Mouse (Mus musculus) stomach, postnatal 0 days (tissue): Measurements from ENCODE around the gene Tapt1. TPM values are rescaled to one million over a fixed set of nuclear protein-coding genes. Genes with fewer than 3 reads are reported as not detected.

Experiments used
- ATAC-seq: fragments of 200-750 bp; cut with Nextera tagmentation; 2 replicates; pipeline ENCODE4 v1.8.0; 2017; ENCODE audit not compliant: low FRiP score, low TSS enrichment
- DNase-seq: peaks from one replicate; pipeline ENCODE4 v3.0.0-alpha.2; 2016; ENCODE audit warnings: low spot score
- H3K27ac ChIP-seq: fragments of 300-500 bp; sonication (generic); replicated peaks from 2 replicates; pipeline ENCODE4 v1.5.1; 2014; ENCODE audit warnings: mild to moderate bottlenecking, control low read depth
- H3K27me3 ChIP-seq: fragments of 300-500 bp; sonication (generic); 2 replicates; pipeline ENCODE4 v1.6.1; 2014; ENCODE audit warnings: low read length; ENCODE audit not compliant: control insufficient read depth, insufficient read depth
- H3K36me3 ChIP-seq: fragments of 300-500 bp; sonication (generic); 2 replicates; pipeline ENCODE4 v1.6.1; 2014; ENCODE audit warnings: low read length, mixed read lengths; ENCODE audit not compliant: control insufficient read depth, insufficient read depth
- H3K4me1 ChIP-seq: fragments of 300-500 bp; sonication (generic); replicated peaks from 2 replicates; pipeline ENCODE4 v1.6.1; 2014; ENCODE audit warnings: antibody characterized with exemption; ENCODE audit not compliant: control insufficient read depth, insufficient read depth
- H3K4me2 ChIP-seq: fragments of 300-500 bp; sonication (generic); replicated peaks from 2 replicates; pipeline ENCODE4 v1.6.1; 2014; ENCODE audit warnings: low read depth, mild to moderate bottlenecking, control low read depth, moderate library complexity
- H3K4me3 ChIP-seq: fragments of 300-500 bp; sonication (generic); 2 replicates; pipeline ENCODE4 v1.5.1; 2014; ENCODE audit warnings: low read depth, low read length, control low read depth
- H3K9ac ChIP-seq: fragments of 300-500 bp; sonication (generic); 2 replicates; pipeline ENCODE4 v1.6.1; 2014; ENCODE audit warnings: mild to moderate bottlenecking, low read length, control low read depth, mixed read lengths
- H3K9me3 ChIP-seq: fragments of 300-500 bp; sonication (generic); 2 replicates; pipeline ENCODE4 v1.6.1; 2016; ENCODE audit warnings: low read length; ENCODE audit not compliant: control insufficient read depth
- CTCF ChIP-seq: IDR thresholded peaks from 2 replicates; pipeline ENCODE4 v1.5.1; 2016; ENCODE audit warnings: antibody characterized with exemption, low read depth, mild to moderate bottlenecking, moderate library complexity
- EP300 ChIP-seq: optimal IDR thresholded peaks from 2 replicates; pipeline ENCODE3; 2016; ENCODE audit warnings: antibody characterized with exemption
- WGBS: fragments of 180-500 bp; shearing (Covaris S2); extraction: QIAGEN DNeasy Blood & Tissue Kit; methylation state at CpG from one replicate; pipeline ENCODE4 v1.1.7; 2014; 5-methylcytosine and 5-hydroxymethylcytosine counted together
- polyA plus RNA-seq: library from polyadenylated mRNA; unstranded; fragments of >200 nt; fragmentation: Nextera tagmentation; extraction: Ambion mirVana; gene quantifications from 2 replicates; pipeline ENCODE4 v1.2.1, GENCODE M21; 2015

Tapt1 gene
- polyA plus RNA-seq, 1 experiment from 2014 or later: 17.2 TPM

DNA sequence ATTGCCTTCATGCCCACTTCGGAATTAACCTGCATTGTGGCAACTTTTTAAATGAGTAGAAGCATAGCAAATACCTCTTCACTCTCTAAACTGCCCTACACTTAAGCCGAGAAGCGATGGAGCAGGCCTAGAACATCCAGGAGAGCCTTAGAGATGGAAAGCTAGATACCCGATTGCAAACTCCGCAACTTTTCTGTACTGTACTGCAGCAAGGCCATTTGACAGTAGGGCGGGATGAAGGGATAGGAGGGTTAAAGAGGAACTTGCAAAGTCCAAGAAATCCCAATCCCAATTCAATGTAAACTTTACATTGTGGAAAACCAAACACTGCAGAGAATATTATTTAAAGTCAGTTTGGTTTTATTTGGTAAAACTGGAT is 1.0 kb upstream of the Tapt1 start:
- ATAC-seq: no peak

DNA sequence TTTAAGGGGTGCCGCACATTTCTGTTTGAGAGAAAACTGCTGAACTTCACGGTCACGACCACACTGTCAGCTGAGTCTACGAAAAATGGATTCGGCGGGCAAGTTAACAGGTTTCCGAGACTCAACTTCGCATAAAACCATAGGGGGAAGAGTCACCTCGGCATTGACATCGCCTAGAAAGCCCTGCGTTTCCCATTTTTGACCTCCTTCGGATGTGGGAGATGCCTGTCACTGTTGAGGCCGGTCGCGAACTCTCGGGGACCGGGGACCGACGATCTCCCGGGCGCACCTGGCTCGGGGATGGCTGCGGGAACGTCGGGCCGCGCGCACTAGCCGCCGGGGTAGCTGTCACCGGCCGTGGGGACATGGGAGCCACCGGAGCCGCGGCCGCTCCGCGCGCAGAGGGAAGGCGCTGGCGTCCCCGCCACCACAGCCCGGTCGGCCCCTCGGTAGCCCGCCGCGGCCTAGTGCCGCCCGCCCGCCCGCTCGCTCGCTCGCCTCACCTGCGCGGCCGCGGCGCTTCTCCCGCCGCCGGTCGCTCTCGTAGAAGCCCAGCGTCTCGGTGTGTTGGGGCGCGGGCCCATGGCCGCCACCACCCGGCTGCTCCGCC is 410 bp downstream of the Tapt1 start:
- H3K4me2 ChIP-seq: peak overlapping the region; percentile 73
- peak overlapping the region; percentile 97 for H3K9ac ChIP-seq
- ATAC-seq: no peak
- no peaks in the 10 kb centered on the region for H3K27me3 ChIP-seq
- peak overlapping the region; percentile 94 for H3K27ac ChIP-seq
- under 1% methylated on average over 47 of the region's 72 CpGs for WGBS
- TF ChIP-seq EP300 (no peak), CTCF (no peak)
- H3K4me1 ChIP-seq: peaks cover 8% of the 10 kb centered on the region
- peak; percentile 47 for DNase-seq
- no peaks in the 10 kb centered on the region for H3K36me3 ChIP-seq
- peak overlapping the region; percentile 98 for H3K4me3 ChIP-seq
- H3K9me3 ChIP-seq: no peaks in the 10 kb centered on the region

More for the DNA sequence above, 1.0 kb upstream of the Tapt1 start:
- no peak for DNase-seq
- Histone ChIP-seq H3K4me2 (peak overlapping the region; percentile 81), H3K9ac (peak overlapping the region; percentile 97), H3K27me3 (no peaks in the 10 kb centered on the region), H3K4me1 (peaks cover 7% of the 10 kb centered on the region), H3K36me3 (no peaks in the 10 kb centered on the region), H3K27ac (peak overlapping the region; percentile 94), H3K4me3 (peak overlapping the region; percentile 98), H3K9me3 (no peaks in the 10 kb centered on the region)
- 5% methylated on average over 6 of the region's 6 CpGs for WGBS
- TF ChIP-seq EP300 (no peak), CTCF (no peak)

DNA sequence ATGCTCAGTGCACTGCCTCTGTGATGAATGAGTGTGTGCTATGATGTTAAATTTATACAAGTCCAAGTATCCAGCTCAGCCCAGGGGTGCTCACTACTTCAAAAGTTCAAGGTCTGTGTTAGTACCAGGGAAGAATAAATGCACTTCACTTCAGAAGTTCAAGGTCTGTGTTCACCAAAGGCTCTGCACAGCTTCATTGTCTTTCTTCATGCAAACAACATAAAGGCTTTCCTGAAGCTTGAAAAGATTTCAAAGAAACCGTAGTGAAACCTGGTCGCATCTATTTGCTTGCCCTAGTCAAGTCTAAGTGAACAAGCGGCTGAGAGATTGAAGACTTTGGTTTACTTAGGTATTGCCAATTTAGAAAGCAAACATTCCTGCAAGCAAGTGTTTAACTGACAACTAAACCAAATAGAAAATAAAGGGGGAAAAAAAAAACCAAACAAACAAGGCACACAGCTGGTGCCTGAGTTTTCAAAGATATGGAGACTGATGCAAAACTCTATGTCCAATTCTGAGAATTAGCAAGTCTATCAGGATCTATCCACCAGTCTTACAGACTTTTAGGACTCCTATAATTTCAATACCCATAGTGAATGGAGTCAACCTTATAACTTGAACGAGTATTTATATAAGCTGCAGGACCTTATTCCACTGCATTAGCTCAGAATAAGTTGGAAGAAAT is 1.4 kb downstream of the Tapt1 start:
- ATAC-seq: no peak
- Histone ChIP-seq H3K9me3 (no peaks in the 10 kb centered on the region), H3K36me3 (no peaks in the 10 kb centered on the region), H3K4me2 (peak overlapping the region; percentile 73), H3K4me1 (peaks cover 9% of the 10 kb centered on the region), H3K27ac (no peak overlapping the region), H3K4me3 (peak overlapping the region; percentile 98), H3K27me3 (no peaks in the 10 kb centered on the region), H3K9ac (peak overlapping the region; percentile 97; the same call in 1 of the 2 replicates)
- DNase-seq: no peak
- no peak for TF ChIP-seq CTCF
- no peak for TF ChIP-seq EP300
- WGBS: 44% methylated on average over 4 of the region's 4 CpGs

DNA sequence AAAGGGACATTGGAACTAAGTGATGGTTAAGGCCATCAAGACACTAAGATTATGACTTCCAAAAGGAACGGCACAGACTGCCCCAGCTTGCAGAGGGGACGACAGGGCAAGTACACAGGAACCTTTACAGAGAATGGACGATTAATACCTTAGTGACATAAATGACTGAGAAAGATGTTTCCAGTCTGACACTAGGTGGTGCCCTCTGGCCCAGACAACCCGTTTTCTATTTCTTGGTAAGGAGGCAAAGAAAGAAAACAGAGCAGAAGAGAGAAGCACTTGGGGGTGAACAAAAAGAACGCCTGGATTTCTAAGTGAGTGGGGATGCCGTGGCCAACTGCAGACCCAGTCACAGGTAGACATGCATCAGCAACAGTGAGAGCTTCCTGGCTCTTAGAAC is 2.2 kb downstream of the Tapt1 start:
- no peak for TF ChIP-seq EP300
- TF ChIP-seq CTCF: peak; percentile 70
- Histone ChIP-seq H3K9ac (peak overlapping the region; percentile 35; the same call in 1 of the 2 replicates), H3K4me2 (peak overlapping the region; percentile 8; the same call in 1 of the 2 replicates), H3K4me1 (peaks cover 9% of the 10 kb centered on the region), H3K4me3 (no peak overlapping the region), H3K9me3 (no peaks in the 10 kb centered on the region), H3K27me3 (no peaks in the 10 kb centered on the region), H3K27ac (no peak overlapping the region), H3K36me3 (no peaks in the 10 kb centered on the region)
- WGBS: 23% methylated on average over 6 of the region's 6 CpGs
- ATAC-seq (no peak), DNase-seq (peak; percentile 30)

DNA sequence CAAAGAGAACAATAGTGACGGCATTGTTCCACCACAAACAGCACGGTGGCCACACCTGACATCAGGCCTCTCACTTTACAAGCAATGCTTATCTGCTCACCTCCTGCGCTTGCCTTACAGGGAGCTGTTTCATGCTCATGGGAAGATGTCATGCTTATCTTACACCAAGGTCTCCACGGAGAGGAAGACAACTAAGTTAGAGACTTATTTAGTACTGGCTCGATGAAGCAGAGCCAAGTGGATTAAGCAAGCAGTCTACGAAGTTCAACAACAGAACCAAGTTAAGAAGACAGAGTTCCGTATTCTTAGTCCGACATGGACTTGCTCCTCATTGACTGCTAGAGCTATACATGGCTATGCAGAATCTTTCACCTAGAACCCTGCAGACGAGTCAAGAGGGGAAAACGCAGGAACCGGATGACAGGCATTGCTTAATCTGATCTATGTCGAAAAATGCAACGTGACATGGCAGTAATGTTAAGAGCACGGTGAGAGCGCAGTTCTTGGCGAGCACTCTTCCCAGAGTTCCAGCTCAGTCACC is 3.0 kb downstream of the Tapt1 start:
- WGBS: 75% methylated on average over 16 of the region's 16 CpGs
- DNase-seq: no peak
- ATAC-seq: no peak
- Histone ChIP-seq H3K27me3 (no peaks in the 10 kb centered on the region), H3K4me2 (no peak overlapping the region), H3K9me3 (no peaks in the 10 kb centered on the region), H3K27ac (no peak overlapping the region), H3K9ac (no peak overlapping the region), H3K36me3 (no peaks in the 10 kb centered on the region), H3K4me3 (no peak overlapping the region), H3K4me1 (peaks cover 9% of the 10 kb centered on the region)
- TF ChIP-seq EP300 (no peak), CTCF (no peak)

DNA sequence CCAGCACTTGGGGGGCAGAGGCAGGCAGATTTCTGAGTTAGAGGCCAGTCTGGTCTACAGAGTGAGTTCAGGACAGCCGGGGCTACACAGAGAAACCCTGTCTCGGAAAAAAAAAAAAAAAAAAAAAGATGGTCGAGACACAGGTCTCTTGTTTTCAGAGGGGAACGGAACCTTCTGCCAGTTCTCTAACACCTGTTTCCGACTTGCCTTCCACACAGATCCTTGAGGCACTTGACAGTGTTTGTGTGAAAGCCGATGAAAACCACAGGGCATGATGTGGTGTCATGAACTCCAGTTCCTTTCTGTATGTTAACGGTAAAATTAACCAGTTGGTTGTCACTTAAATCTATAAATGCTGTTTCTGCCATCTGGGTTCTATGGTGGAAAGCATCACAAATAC is 6.0 kb downstream of the Tapt1 start:
- WGBS: 77% methylated on average over 7 of the region's 7 CpGs
- no peak for ATAC-seq

More for the DNA sequence above, 6.0 kb downstream of the Tapt1 start:
- Histone ChIP-seq H3K27me3 (no peaks in the 10 kb centered on the region), H3K9me3 (no peaks in the 10 kb centered on the region), H3K9ac (no peak overlapping the region), H3K27ac (no peak overlapping the region), H3K4me2 (no peak overlapping the region), H3K36me3 (peaks cover 2% of the 10 kb centered on the region; the same call in 1 of the 2 replicates), H3K4me1 (peaks cover 9% of the 10 kb centered on the region), H3K4me3 (no peak overlapping the region)
- no peak for TF ChIP-seq EP300
- no peak for TF ChIP-seq CTCF
- DNase-seq: no peak
